Mouse (Mus musculus): ENCODE data around the gene Casp7. TPM values are rescaled to one million over a fixed set of nuclear protein-coding genes. Genes with fewer than 3 reads are reported as not detected.
A peak's percentile ranks its signal among the peaks of the same experiment; 100 is the strongest.
"Not testable (repeated sequence)": the region's sequence is repeated elsewhere in the genome, so short reads cannot be mapped to it uniquely, and the experiment has no call there.

The Casp7 gene
- polyA plus RNA-seq, 1 experiment from 2014 or later = 28.7 TPM

DNA sequence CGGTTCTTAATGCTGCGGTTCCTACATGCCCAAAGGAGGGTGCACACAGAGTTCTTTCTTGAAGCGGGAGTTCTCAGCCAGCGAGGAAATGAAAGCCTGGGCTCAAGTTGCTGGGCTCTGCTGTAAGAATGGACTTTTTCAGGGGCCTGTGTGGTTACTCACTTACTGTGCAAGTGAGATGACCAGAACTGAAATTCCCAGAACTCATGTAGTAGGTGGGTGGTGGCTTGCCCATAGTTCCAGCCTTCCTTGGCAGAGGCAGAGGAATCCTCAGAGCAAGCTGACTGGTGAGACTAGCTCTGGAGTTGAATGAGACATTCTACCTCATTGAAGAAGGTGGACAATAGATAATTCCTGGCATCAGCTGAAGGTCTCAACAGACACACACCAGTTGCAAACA, 8.9 kb downstream of the Casp7 start:
- Histone ChIP-seq H3K9me3 (no peaks in the 10 kb centered on the region), H3K27ac (no peak overlapping the region), H3K4me3 (replicated peaks) (no peak overlapping the region), H3K4me2 (no peak overlapping the region), H3K4me1 (no peaks in the 10 kb centered on the region), H3K27me3 (replicated peaks) (no peaks in the 10 kb centered on the region), H3K9ac (no peak overlapping the region), H3K36me3 (peaks cover 15% of the 10 kb centered on the region)
- WGBS = 94% methylated on average over 4 of the region's 4 CpGs
- no peak for ATAC-seq (ENCODE audit: insufficient read depth, low FRiP score, low read depth)

- no peak overlapping the region for H3K4me3 ChIP-seq (replicated peaks)
These were observed 9.7 kb downstream of the Casp7 start for GRCm38 (mm10) chr19:56406581-56406980.

DNA sequence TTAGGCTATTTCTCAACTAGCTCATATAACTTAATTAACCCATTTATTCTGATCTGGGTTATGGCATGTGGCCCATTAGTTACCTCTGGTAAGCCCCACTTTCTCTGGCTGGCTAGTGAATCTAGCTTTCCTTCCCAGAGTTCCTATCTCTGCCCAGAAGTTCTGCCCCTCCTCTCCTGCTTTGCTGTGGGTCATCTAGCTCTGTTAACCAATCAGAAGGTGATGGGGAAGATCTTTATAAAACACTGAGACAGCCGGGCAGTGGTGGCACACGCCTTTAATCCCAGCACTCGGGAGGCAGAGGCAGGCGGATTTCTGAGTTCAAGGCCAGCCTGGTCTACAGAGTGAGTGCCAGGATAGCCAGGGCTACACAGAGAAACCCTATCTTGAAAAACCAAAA, 13.0 kb downstream of the Casp7 start:
- H3K27ac ChIP-seq; H3K9me3 ChIP-seq; H3K4me2 ChIP-seq; H3K9ac ChIP-seq; H3K4me1 ChIP-seq; H3K27me3 ChIP-seq (replicated peaks); ATAC-seq (ENCODE audit: insufficient read depth, low FRiP score, low read depth); H3K4me3 ChIP-seq (replicated peaks): not testable (repeated sequence)
- peaks cover 15% of the 10 kb centered on the region for H3K36me3 ChIP-seq
- 89% methylated on average over 4 of the region's 4 CpGs for WGBS

More at GRCm38 (mm10) chr19:56406581-56406980, 9.7 kb downstream of the Casp7 start:
- no peaks in the 10 kb centered on the region for H3K9me3 ChIP-seq
- no peak overlapping the region for H3K9ac ChIP-seq
- ATAC-seq (ENCODE audit: insufficient read depth, low FRiP score, low read depth) = no peak
- no peak overlapping the region for H3K4me2 ChIP-seq
- no peaks in the 10 kb centered on the region for H3K4me1 ChIP-seq
- no peak overlapping the region for H3K27ac ChIP-seq
- peaks cover 15% of the 10 kb centered on the region for H3K36me3 ChIP-seq
- no peaks in the 10 kb centered on the region for H3K27me3 ChIP-seq (replicated peaks)
- 96% methylated on average over 7 of the region's 7 CpGs for WGBS

DNA sequence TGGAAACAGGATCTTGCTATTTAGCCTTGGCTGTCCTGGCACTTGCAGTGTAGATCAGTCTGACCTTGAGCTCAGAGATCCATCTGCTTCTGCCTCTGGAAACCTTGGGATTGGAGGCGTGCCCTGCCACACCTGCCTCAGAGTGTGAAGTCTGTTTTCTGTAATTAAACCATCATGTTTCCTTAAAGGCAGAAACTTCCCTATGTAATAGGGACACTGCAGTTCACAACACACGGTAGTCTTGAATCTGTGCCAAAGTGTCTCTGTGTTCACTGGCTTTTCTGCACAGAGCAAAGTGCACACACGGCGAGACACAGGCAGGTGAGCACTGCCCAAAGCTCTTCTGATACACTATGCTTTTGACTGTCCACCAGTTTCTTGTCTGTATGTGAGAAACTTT, 21.5 kb downstream of the Casp7 start:
- H3K36me3 ChIP-seq = no peaks in the 10 kb centered on the region
- H3K9me3 ChIP-seq = no peaks in the 10 kb centered on the region
- peaks cover 4% of the 10 kb centered on the region; the same call in 1 of the 2 replicates for H3K4me1 ChIP-seq
- H3K9ac ChIP-seq = no peak overlapping the region
- H3K4me2 ChIP-seq = no peak overlapping the region
- ATAC-seq (ENCODE audit: insufficient read depth, low FRiP score, low read depth) = no peak
- no peaks in the 10 kb centered on the region for H3K27me3 ChIP-seq (replicated peaks)
- H3K27ac ChIP-seq = no peak overlapping the region
- WGBS = 70% methylated on average over 4 of the region's 4 CpGs
- no peak overlapping the region for H3K4me3 ChIP-seq (replicated peaks)

DNA sequence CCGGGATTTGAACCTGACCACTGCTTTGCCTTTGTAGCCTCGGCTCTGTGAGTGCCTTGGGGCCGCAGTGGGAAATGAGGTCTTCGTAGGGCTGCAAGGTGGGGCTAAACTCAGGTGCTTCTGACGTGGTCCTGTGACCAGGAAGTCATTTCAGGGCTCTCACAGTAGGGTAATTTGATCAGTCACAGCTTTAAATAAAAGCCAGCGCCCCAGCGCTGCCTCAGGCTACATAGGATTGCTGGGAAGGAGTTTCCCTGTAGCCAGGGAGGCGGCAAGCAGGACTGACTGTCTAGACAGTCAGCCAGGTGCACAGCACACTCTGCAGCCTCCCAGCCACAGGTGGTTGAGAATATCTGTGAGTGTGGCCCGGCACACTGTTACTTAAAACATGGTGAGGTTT, 22.5 kb downstream of the Casp7 start:
- ATAC-seq (ENCODE audit: insufficient read depth, low FRiP score, low read depth) = no peak

GRCm38 (mm10) chr19:56420345-56420744, 23.4 kb downstream of the Casp7 start:
- WGBS = 87% methylated on average over 3 of the region's 3 CpGs
- no peak for ATAC-seq (ENCODE audit: insufficient read depth, low FRiP score, low read depth)
- no peaks in the 10 kb centered on the region for H3K9me3 ChIP-seq

More for the DNA sequence above, 22.5 kb downstream of the Casp7 start:
- H3K27me3 ChIP-seq (replicated peaks) = no peaks in the 10 kb centered on the region
- H3K27ac ChIP-seq = no peak overlapping the region
- WGBS = 68% methylated on average over 9 of the region's 9 CpGs
- H3K9me3 ChIP-seq = no peaks in the 10 kb centered on the region
- no peak overlapping the region for H3K4me2 ChIP-seq
- no peak overlapping the region for H3K4me3 ChIP-seq (replicated peaks)
- H3K36me3 ChIP-seq = no peaks in the 10 kb centered on the region
- peaks cover 5% of the 10 kb centered on the region; the same call in 1 of the 2 replicates for H3K4me1 ChIP-seq
- no peak overlapping the region for H3K9ac ChIP-seq

GRCm38 (mm10) chr19:56422476-56423338, 25.8 kb downstream of the Casp7 start:
- ATAC-seq (ENCODE audit: insufficient read depth, low FRiP score, low read depth) = no peak; the same call in 1 of the 2 replicates
- Histone ChIP-seq H3K4me3 (replicated peaks) (no peak overlapping the region), H3K4me1 (peaks cover 12% of the 10 kb centered on the region), H3K27me3 (replicated peaks) (no peaks in the 10 kb centered on the region), H3K9me3 (no peaks in the 10 kb centered on the region), H3K36me3 (no peaks in the 10 kb centered on the region), H3K27ac (peak overlapping the region; percentile 69), H3K9ac (no peak overlapping the region), H3K4me2 (no peak overlapping the region)
- WGBS = 29% methylated on average over 14 of the region's 14 CpGs

More at GRCm38 (mm10) chr19:56420345-56420744, 23.4 kb downstream of the Casp7 start:
- Histone ChIP-seq H3K36me3 (no peaks in the 10 kb centered on the region), H3K27ac (no peak overlapping the region), H3K4me2 (no peak overlapping the region), H3K27me3 (replicated peaks) (no peaks in the 10 kb centered on the region), H3K9ac (no peak overlapping the region), H3K4me3 (replicated peaks) (no peak overlapping the region), H3K4me1 (peaks cover 5% of the 10 kb centered on the region; the same call in 1 of the 2 replicates)

DNA sequence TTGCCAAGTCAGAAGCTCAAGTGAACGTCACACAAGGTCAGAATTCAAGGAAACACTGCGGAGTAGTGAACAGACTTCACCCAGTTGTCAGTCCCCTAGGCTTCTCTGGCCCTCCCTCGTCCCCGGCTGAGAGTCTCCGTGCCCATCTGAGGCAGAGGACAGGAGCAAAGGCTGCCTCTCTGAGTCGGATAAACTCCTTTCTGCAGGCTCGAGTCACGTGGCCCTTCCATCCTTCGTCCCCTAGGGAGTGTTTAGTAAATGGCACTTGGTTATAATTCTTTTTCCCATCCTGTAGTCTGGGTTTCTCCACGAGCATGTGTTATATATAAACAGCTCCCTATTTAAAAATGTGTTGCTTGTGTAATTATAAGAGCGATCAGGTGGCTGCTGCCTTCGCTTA, 26.4 kb downstream of the Casp7 start:
- Histone ChIP-seq H3K36me3 (no peaks in the 10 kb centered on the region), H3K9me3 (no peaks in the 10 kb centered on the region), H3K27me3 (replicated peaks) (no peaks in the 10 kb centered on the region), H3K4me3 (replicated peaks) (no peak overlapping the region), H3K27ac (peak overlapping the region; percentile 69; the same call in 1 of the 2 replicates), H3K4me1 (peaks cover 12% of the 10 kb centered on the region), H3K4me2 (no peak overlapping the region), H3K9ac (no peak overlapping the region)
- no peak for ATAC-seq (ENCODE audit: insufficient read depth, low FRiP score, low read depth)
- WGBS = 55% methylated on average over 12 of the region's 12 CpGs

- H3K27me3 ChIP-seq (replicated peaks) = no peaks in the 10 kb centered on the region
- peak overlapping the region; percentile 74 for H3K27ac ChIP-seq
- H3K4me1 ChIP-seq = peaks cover 12% of the 10 kb centered on the region
- WGBS = 74% methylated on average over 17 of the region's 17 CpGs
- H3K4me2 ChIP-seq = no peak overlapping the region
- ATAC-seq (ENCODE audit: insufficient read depth, low FRiP score, low read depth) = no peak
- no peak overlapping the region for H3K9ac ChIP-seq
- H3K9me3 ChIP-seq = no peaks in the 10 kb centered on the region
- no peak overlapping the region for H3K4me3 ChIP-seq (replicated peaks)
- H3K36me3 ChIP-seq = no peaks in the 10 kb centered on the region
These were observed 27.9 kb downstream of the Casp7 start for GRCm38 (mm10) chr19:56424606-56425395.

DNA sequence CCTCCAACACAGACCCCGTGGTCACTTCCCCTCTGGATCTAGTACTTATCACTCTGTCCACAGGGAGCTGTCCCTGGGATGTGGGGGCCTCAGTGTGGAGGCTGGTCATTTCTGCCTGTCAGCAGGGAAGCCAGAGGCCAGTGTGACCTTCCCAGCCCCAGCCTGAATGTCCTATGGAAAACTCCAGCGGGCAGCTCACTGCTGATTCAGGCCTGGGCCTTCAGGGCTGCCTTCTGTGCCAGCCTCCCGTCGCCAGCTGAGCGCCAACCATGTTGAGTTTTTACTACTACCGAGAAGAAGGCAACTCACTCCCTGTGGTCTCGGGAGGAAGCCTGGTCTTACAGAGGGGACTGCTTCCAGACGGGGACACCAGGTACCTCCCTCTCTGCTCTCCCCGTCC, 28.6 kb downstream of the Casp7 start:
- H3K4me2 ChIP-seq = no peak overlapping the region
- H3K4me3 ChIP-seq (replicated peaks) = no peak overlapping the region
- no peaks in the 10 kb centered on the region for H3K27me3 ChIP-seq (replicated peaks)
- H3K9me3 ChIP-seq = no peaks in the 10 kb centered on the region
- peaks cover 12% of the 10 kb centered on the region for H3K4me1 ChIP-seq
- WGBS = 56% methylated on average over 9 of the region's 9 CpGs
- ATAC-seq (ENCODE audit: insufficient read depth, low FRiP score, low read depth) = no peak
- H3K36me3 ChIP-seq = no peaks in the 10 kb centered on the region
- H3K9ac ChIP-seq = no peak overlapping the region
- H3K27ac ChIP-seq = peak overlapping the region; percentile 74

- 66% methylated on average over 8 of the region's 8 CpGs for WGBS
- no peak for ATAC-seq (ENCODE audit: insufficient read depth, low FRiP score, low read depth)
These were observed 33.4 kb downstream of the Casp7 start for GRCm38 (mm10) chr19:56430369-56430768.

DNA sequence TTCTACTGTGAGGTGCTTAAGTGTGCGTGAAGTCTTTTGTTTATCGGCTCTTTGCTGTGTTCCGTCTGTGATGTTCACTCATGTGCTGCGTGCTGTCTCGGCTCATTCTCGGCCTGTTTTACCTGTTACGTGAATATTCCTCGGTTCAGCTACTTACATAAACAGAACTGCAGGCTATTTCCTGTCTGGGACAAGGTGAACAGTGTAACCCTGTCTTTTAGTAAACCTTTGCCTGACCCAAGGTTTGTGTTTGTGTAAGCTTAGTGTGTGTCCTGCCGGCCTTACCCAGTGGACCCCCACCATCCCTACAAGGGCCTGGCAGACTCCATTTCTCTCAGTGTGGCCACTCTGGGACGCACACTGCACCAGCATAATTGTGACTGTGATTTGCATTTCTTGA, 35.8 kb downstream of the Casp7 start:
- Histone ChIP-seq H3K9ac (no peak overlapping the region), H3K9me3 (no peaks in the 10 kb centered on the region), H3K36me3 (peaks cover 6% of the 10 kb centered on the region; the same call in 1 of the 2 replicates), H3K27me3 (replicated peaks) (no peaks in the 10 kb centered on the region), H3K4me1 (no peaks in the 10 kb centered on the region), H3K27ac (no peak overlapping the region), H3K4me3 (replicated peaks) (no peak overlapping the region), H3K4me2 (no peak overlapping the region)
- ATAC-seq (ENCODE audit: insufficient read depth, low FRiP score, low read depth) = no peak
- 60% methylated on average over 10 of the region's 10 CpGs for WGBS

More at GRCm38 (mm10) chr19:56430369-56430768, 33.4 kb downstream of the Casp7 start:
- H3K4me3 ChIP-seq (replicated peaks) = no peak overlapping the region
- H3K27ac ChIP-seq = no peak overlapping the region
- H3K4me2 ChIP-seq = no peak overlapping the region
- peaks cover 7% of the 10 kb centered on the region for H3K4me1 ChIP-seq
- H3K27me3 ChIP-seq (replicated peaks) = no peaks in the 10 kb centered on the region
- H3K36me3 ChIP-seq = no peaks in the 10 kb centered on the region; the same call in 1 of the 2 replicates
- H3K9ac ChIP-seq = no peak overlapping the region
- H3K9me3 ChIP-seq = no peaks in the 10 kb centered on the region
